Mouse (Mus musculus) thymus, postnatal 36 days (tissue): Measurements from ENCODE around the gene Iqsec1.
A peak's percentile ranks its signal among the peaks of the same experiment; 100 is the strongest.

ENCODE experiments used
- DNase-seq, 2 experiments: peaks; one replicate each; pipeline ENCODE4 v3.0.0; 2022; ENCODE audit warnings: mixed read lengths in 2 of 2

Iqsec1 gene

GRCm38 (mm10) chr6:90812072-90812471 lies 176.4 kb downstream of the Iqsec1 start:
- DNase-seq: no peak

- no peak for DNase-seq
Observed at GRCm38 (mm10) chr6:90810576-90810975, 177.9 kb downstream of the Iqsec1 start.

GRCm38 (mm10) chr6:90809960-90810362 lies 178.5 kb downstream of the Iqsec1 start:
- peak; percentile 61 to 74 for DNase-seq

DNA sequence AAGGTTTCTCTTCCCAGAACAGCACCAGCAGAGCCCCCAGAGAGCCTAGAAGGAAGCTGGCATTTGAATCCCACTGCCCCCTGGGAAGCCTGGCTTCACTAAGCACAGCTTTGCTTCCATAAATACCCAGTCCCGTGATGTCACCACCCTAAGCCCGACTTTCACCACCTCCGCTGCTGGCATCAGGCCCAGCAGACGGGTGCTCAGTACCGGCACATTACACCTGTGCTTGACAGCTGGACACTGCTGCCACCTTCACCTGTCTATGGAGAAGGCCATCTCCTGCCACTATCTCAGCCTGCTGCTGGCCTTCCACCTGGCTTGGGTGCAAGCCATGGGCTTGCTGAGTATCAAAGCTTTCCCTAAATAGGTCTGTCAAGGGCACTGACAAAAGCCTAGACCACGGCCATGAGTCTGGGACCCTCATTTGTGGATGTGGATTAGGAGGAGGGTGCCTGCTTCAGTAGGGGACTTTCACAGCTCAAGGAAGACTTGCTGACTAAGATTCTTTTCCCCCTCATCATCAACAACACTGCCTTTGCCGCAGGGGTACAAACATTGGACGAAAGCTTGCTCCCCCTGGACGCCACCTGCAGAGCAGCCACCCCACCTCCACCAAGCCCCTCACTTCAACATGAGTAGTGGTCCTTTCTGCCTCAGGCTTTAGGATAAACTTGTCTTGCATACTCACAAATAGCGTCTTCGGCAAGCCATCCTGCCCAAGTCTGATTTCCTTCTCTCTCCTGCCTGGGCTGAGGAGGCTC lies 179.2 kb downstream of the Iqsec1 start:
- no peak for DNase-seq

- DNase-seq: no peak
Observed at GRCm38 (mm10) chr6:90808544-90808943, 179.9 kb downstream of the Iqsec1 start.

- no peak for DNase-seq
Observed at GRCm38 (mm10) chr6:90808134-90808533, 180.4 kb downstream of the Iqsec1 start.

- peak in 1 of 2 experiments; percentile 24 for DNase-seq
Observed at GRCm38 (mm10) chr6:90807581-90807980, 180.9 kb downstream of the Iqsec1 start.

DNA sequence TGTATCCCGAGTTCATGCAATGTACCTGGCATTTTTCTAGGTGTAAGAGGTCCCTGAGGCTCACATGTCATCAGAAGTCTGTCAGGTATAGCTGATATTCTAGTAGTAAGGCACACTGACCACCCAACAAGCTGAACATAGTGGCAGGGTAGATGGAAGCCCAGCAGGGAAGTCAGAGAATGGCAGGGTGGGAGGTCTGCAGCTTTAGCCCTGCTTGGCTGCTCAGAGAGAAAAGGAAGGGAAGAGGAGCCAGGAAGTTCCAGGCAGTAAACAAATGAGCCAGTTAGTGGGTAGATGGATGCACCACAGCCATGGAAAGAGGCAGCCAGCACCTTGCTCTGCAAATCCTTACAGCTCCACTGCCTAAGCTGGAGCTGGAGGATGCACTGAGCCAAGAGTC lies 181.7 kb downstream of the Iqsec1 start:
- no peak for DNase-seq

GRCm38 (mm10) chr6:90805101-90805500 lies 183.4 kb downstream of the Iqsec1 start:
- no peak for DNase-seq

DNA sequence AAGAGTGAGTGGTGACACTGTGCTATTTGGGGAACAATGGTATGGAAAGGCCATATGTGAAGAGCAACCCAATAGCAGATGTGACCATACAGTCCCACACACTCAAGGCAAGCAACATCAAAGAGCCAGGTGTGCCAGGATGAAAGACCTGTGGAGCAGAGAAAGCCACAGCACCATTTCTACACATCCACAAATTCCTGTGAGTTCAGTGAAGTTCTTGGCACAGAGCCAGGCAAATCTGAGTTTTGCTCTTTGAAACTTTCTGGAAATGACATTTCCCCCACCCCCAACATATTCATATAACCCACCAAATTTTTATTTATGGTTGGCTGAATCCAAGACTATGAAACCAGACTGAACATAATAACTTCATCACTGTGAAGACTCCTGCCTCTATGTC lies 183.8 kb downstream of the Iqsec1 start:
- no peak for DNase-seq

- no peak for DNase-seq
Observed at GRCm38 (mm10) chr6:90802604-90803003, 185.9 kb downstream of the Iqsec1 start.

DNA sequence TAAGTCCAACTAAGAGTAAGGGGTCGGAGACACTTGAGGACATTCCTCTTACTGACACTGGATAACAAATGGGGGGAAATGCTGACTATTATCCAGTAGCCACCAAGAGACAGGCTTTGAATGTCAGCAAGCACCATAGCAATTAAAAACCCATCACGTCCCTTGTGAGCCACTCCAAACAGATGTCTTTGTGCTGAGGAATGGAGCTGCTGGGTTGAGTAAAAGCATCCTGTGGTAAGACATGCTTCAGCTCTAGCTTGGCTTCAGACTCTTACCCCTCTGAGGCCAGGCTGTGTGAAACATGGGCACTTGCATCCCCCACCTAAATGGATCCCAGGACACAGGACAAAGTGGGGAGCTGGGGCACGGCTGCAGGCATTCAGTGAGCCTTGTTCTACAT lies 186.4 kb downstream of the Iqsec1 start:
- no peak for DNase-seq

DNA sequence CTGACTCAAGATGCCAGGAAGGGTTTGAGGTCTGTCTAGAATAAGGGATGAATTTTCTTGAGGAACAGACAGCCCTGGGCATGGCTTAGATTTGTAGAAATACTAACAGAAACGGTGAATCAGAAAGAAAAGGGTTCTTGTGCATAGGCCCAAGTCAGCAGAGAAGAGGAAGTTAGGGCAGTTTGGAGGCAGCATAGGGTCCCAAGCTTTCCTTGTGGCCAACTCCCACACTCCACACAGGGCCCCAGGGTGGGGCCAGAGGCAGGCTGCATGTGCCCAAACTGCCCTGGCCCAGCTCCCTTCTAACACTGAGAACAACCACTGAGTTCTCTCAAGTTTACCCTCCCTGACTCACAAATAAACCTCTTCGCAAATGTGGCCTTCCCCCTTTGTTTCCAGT lies 187.7 kb downstream of the Iqsec1 start:
- no peak for DNase-seq

- DNase-seq: no peak
Observed at GRCm38 (mm10) chr6:90799116-90799515, 189.4 kb downstream of the Iqsec1 start.

DNA sequence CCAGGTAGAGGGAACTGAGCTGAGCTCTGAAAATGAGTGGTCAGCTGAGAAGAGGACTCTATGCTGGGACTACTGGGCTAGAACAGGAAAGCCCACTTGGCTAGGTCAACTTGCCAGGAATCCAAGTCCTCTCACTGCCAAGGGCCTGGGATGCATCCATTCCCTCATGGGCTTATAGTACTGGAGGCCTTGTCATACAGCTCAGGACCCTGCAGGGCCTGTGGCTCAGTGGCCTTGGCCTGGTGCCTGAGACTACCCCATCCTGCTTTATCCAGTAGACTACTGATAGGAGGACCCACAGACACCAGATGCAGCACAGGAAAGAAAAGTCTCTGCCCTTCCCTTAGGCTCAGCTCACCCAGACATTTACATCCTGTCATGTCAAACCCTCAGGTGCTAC lies 190.3 kb downstream of the Iqsec1 start:
- no peak for DNase-seq

GRCm38 (mm10) chr6:90796902-90797596 lies 191.4 kb downstream of the Iqsec1 start:
- no peak for DNase-seq

- no peak for DNase-seq
Observed at GRCm38 (mm10) chr6:90790901-90791300, 197.6 kb downstream of the Iqsec1 start.

GRCm38 (mm10) chr6:90789520-90789919 lies 199.0 kb downstream of the Iqsec1 start:
- no peak for DNase-seq

DNA sequence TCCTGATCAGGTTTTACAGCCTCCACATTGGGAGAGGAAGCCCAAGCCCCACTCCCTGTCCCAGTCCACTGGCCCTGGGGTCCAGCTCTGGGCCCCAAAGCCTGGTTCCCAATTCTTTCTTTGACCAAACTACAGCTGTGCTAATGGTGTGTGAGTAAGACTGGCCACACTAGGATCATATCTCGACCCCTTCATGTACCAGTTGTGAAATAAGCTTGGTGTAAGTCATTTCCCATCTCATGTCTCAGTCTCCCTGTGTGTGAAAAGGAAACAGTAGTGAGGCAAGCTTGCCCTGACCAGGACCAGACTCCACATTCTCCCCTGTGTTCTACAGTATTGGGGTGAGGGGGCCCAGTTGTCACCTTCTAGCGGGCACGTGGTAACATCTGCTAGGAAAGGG lies 200.9 kb downstream of the Iqsec1 start:
- no peak for DNase-seq

DNA sequence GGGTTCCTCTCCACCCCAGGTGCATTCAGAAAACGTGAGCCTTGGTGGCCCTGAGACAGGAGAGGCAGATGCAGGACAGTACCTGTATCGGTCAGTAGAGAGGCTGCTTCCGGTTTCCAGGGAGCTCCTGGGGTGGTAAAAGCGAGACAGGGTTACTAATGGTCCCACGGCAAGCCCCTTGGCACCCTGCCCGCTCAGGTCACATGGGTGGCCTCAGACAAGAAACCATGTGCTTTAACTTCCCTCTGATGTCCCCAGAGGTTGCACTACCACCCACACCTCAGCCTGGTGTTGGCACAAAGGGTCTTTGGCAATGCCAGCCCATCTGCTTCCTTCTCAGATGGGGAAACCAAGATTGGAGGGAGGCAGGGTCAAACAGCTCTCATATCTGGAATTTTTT lies 201.4 kb downstream of the Iqsec1 start:
- no peak for DNase-seq

DNA sequence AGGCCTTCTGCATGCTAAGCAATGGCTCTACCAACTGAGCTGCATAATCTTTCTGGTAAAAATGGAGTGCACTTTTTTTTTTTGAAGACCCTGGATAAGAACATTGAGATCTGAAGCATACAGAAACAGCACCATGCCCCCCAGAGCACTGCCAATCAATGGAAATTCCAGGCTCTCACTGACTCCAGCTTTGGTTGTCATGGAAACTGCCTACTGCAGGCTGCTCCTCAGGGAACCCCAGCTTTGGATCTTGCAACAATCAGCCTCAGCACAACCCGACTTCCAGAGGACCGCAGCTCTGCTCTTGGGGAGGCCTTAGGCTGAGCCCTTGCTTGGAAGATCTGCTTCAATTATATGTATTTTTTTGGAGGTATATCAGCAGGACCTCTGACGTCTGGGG lies 201.9 kb downstream of the Iqsec1 start:
- DNase-seq: no peak

GRCm38 (mm10) chr6:90783945-90784344 lies 204.5 kb downstream of the Iqsec1 start:
- DNase-seq: no peak

DNA sequence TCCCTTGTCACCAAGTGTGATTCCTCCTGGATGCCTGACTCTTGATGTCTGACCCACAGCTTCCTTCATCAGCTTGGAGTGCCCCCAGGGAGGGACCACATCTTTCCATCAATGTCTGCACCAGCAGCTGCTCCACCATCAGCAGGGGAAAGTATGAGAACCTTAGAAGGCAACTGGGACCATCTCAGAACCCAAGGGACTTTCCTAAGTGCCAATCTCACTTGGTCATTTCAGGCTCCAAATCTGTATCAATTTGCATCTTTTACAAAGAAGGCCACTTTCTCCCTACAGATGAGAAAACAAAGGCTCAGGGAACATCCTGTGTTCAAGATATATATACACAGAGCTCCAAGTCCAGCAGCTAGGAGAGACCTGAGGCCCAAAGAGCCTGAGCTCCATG lies 205.3 kb downstream of the Iqsec1 start:
- DNase-seq: no peak
